Comparison of ENCODE assay signal across 8 mouse cellular contexts in the genomic region with DNA sequence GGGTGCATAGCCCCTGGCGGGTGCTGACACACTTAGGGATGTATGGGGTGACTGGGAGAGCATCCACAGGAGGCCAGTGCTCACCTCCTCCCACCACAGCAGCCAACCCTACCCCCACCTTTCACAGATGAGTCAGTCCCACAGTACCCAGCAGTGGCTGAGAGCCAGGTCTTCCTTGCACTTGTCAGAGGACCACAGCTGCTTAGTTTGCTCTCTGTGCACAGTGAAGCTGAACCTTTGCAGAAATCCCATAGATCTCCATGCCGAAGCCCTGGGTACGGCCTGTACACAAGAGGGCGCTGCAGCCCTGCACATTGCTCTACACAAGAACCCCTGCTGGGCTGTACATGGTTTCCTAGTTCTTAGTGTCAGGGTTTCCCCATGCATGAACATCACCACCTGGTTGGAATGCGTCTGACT.
DNase-seq lines count a peak whose midpoint lies in the region; ATAC-seq and TF ChIP-seq lines count a peak whose summit lies in the region.

No protein-coding gene starts in this region.

- no peak overlapping the region for H3K4me2 ChIP-seq in heart, postnatal 0 days (ENCODE audit: low read depth, low read length)
- no peak overlapping the region for H3K4me2 ChIP-seq in intestine, embryonic 16.5 days (ENCODE audit: low read depth, low read length)
- no peak overlapping the region for H3K4me2 ChIP-seq in neural tube, embryonic 13.5 days

- DNase-seq in heart, postnatal 0 days (ENCODE audit: low spot score): no peak
- DNase-seq in heart, adult 9 months (ENCODE audit: low spot score in 2 of 2): no peak
- DNase-seq in adrenal gland, postnatal 10 days: peak; percentile 69
- DNase-seq in embryonic facial prominence, embryonic 10.5 days (ENCODE audit: low spot score): peak; percentile 27
- DNase-seq in left cerebral cortex, postnatal 25 days (ENCODE audit: low spot score in 2 of 2): peak; percentile 66 to 91
- DNase-seq in urinary bladder, adult 2 months (ENCODE audit: low spot score): no peak

- no peak overlapping the region for H3K27ac ChIP-seq in heart, postnatal 0 days (ENCODE audit: low read depth)
- H3K27ac ChIP-seq in embryonic facial prominence, embryonic 10.5 days (replicated peaks): no peak overlapping the region
- H3K27ac ChIP-seq in intestine, embryonic 16.5 days (ENCODE audit: low read length): no peak overlapping the region
- no peak overlapping the region for H3K27ac ChIP-seq in neural tube, embryonic 13.5 days (replicated peaks)

- WGBS in heart, postnatal 0 days: 47% methylated on average over 5 of the region's 5 CpGs
- 57% methylated on average over 5 of the region's 5 CpGs for WGBS in embryonic facial prominence, embryonic 10.5 days
- WGBS in intestine, embryonic 16.5 days: 51% methylated on average over 5 of the region's 5 CpGs
- 47% methylated on average over 5 of the region's 5 CpGs for WGBS in neural tube, embryonic 13.5 days

- intact Hi-C loops in left cerebral cortex, postnatal 25 days (cut with DNase I): loop anchor here (2.0 to 10.0 kb wide), 2 partner anchors 166 to 418 kb away; a partner anchor contains a TSS

- TF ChIP-seq CTCF in heart, postnatal 0 days (IDR thresholded peaks at IDR 0.05; ENCODE audit: low read depth): peak; percentile 36; the same call in 1 of the 2 replicates

- no peak overlapping the region for H3K4me3 ChIP-seq in heart, postnatal 0 days (ENCODE audit: low read depth, low read length)
- no peak overlapping the region for H3K4me3 ChIP-seq in embryonic facial prominence, embryonic 10.5 days
- H3K4me3 ChIP-seq in intestine, embryonic 16.5 days (ENCODE audit: low read length): no peak overlapping the region
- no peak overlapping the region for H3K4me3 ChIP-seq in neural tube, embryonic 13.5 days

- H3K4me1 ChIP-seq in heart, postnatal 0 days (ENCODE audit: control insufficient read depth, insufficient read depth): no peaks in the 10 kb centered on the region
- no peaks in the 10 kb centered on the region for H3K4me1 ChIP-seq in embryonic facial prominence, embryonic 10.5 days
- no peaks in the 10 kb centered on the region for H3K4me1 ChIP-seq in intestine, embryonic 16.5 days (ENCODE audit: control insufficient read depth, insufficient read depth, low read length)
- H3K4me1 ChIP-seq in neural tube, embryonic 13.5 days (replicated peaks): 0 out of 2 replicates have a peak, but pooled peaks cover 3% of the 10 kb centered on the region

- no peaks in the 10 kb centered on the region for H3K9me3 ChIP-seq in heart, postnatal 0 days (replicated peaks; ENCODE audit: control insufficient read depth, low read length)
- no peaks in the 10 kb centered on the region for H3K9me3 ChIP-seq in embryonic facial prominence, embryonic 10.5 days
- no peaks in the 10 kb centered on the region for H3K9me3 ChIP-seq in intestine, embryonic 16.5 days (ENCODE audit: control insufficient read depth, low read length)
- no peaks in the 10 kb centered on the region for H3K9me3 ChIP-seq in neural tube, embryonic 13.5 days

- no peak overlapping the region for H3K9ac ChIP-seq in heart, postnatal 0 days (replicated peaks; ENCODE audit: low read depth, low read length)
- no peak overlapping the region for H3K9ac ChIP-seq in intestine, embryonic 16.5 days (ENCODE audit: low read depth, low read length)
- no peak overlapping the region for H3K9ac ChIP-seq in neural tube, embryonic 13.5 days

- no peak for TF ChIP-seq EP300 in heart, postnatal 0 days (IDR thresholded peaks at IDR 0.05; ENCODE audit: low read depth)

- no peak for ATAC-seq in heart, postnatal 0 days (ENCODE audit: insufficient read depth, low read depth)
- 0 out of 2 replicates have a peak, but pooled peaks have one; percentile 40 for ATAC-seq in intestine, embryonic 16.5 days
- ATAC-seq in neural tube, embryonic 13.5 days (ENCODE audit: low read depth): 0 out of 2 replicates have a peak, but pooled peaks have one; percentile 32

- no peaks in the 10 kb centered on the region for H3K36me3 ChIP-seq in heart, postnatal 0 days (replicated peaks; ENCODE audit: control insufficient read depth, insufficient read depth, low read length)
- no peaks in the 10 kb centered on the region for H3K36me3 ChIP-seq in embryonic facial prominence, embryonic 10.5 days (replicated peaks)
- no peaks in the 10 kb centered on the region for H3K36me3 ChIP-seq in intestine, embryonic 16.5 days (ENCODE audit: control insufficient read depth, insufficient read depth, low read length)
- H3K36me3 ChIP-seq in neural tube, embryonic 13.5 days: peaks cover 21% of the 10 kb centered on the region

- no peaks in the 10 kb centered on the region for H3K27me3 ChIP-seq in heart, postnatal 0 days (ENCODE audit: control insufficient read depth, insufficient read depth, low read length)
- H3K27me3 ChIP-seq in embryonic facial prominence, embryonic 10.5 days (replicated peaks; ENCODE audit: low read depth, poor library complexity, severe bottlenecking): no peaks in the 10 kb centered on the region
- H3K27me3 ChIP-seq in intestine, embryonic 16.5 days (replicated peaks; ENCODE audit: control insufficient read depth, insufficient read depth, low read length): no peaks in the 10 kb centered on the region
- H3K27me3 ChIP-seq in neural tube, embryonic 13.5 days: no peaks in the 10 kb centered on the region

Comparison
In these comparisons a context has a peak if more than half of its experiments do, and no peak if none do; other contexts are left out.
1. DNase-seq: peak in adrenal gland, postnatal 10 days (single experiment), embryonic facial prominence, embryonic 10.5 days (single experiment) and left cerebral cortex, postnatal 25 days (2 of 2); none in heart, postnatal 0 days (single experiment), heart, adult 9 months (0 of 2) and urinary bladder, adult 2 months (single experiment).